Mouse (Mus musculus) kidney, postnatal 25 days (tissue): ENCODE measurements at regions not wholly inside any gene's neighbourhood (a gene's known extent, or its start where the extent isn't known, plus 50 kb on each side); places are given as distances from the start of the nearest gene placed in this dataset.

Experiments
- DNase-seq, 2 experiments: peaks; one replicate each; pipeline ENCODE4 v3.0.0; 2021; ENCODE audit warnings: mixed read lengths in 2 of 2

GRCm38 (mm10) chr5:72245382-72245781, 77.4 kb upstream of the Commd8 start:
- no peak for DNase-seq

DNA sequence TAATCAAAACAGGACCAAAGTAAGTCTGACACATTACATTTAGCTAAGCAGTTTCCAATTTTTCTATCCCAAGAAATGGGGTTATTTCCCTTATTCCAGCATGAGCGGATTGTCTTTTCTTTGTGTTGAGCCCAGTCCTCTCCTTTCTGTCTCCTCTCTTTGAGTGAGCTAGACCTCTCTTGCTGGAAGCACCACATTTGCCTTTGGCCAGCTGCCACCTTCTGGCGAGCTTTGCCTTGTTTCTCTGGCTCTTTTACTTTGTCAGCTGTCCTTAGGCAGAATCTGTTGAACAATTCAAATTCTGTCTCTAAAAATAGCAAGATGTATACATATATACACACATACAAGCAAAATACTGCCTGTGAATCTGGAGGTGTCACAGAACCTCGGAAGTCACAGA, 76.1 kb upstream of the Commd8 start:
- peak; percentile 70 for DNase-seq

GRCm38 (mm10) chr5:72242981-72243380, 75.0 kb upstream of the Commd8 start:
- no peak for DNase-seq

GRCm38 (mm10) chr5:72241451-72241850, 73.5 kb upstream of the Commd8 start:
- no peak for DNase-seq

DNA sequence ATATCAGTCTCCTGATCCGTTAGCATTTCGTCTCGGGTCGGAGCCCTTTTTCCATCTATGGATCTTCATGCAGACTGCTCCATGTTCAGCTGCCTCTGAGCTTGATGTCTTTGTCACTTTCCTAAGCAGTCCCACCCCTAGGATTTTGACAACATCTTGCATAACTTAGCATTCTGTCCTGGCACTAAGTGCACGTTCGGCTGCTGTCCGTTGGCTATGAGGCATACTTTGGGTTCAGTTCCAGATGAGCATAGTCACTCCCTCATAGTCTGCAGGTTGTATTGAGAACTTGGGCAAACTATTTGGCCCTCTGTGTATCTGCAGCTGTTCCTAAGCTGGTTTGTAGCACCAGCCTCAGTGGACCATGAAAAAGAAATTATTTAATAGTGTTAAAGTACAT, 72.3 kb upstream of the Commd8 start:
- no peak for DNase-seq

- no peak for DNase-seq
Measured at GRCm38 (mm10) chr5:72227002-72227401, 59.0 kb upstream of the Commd8 start.

DNA sequence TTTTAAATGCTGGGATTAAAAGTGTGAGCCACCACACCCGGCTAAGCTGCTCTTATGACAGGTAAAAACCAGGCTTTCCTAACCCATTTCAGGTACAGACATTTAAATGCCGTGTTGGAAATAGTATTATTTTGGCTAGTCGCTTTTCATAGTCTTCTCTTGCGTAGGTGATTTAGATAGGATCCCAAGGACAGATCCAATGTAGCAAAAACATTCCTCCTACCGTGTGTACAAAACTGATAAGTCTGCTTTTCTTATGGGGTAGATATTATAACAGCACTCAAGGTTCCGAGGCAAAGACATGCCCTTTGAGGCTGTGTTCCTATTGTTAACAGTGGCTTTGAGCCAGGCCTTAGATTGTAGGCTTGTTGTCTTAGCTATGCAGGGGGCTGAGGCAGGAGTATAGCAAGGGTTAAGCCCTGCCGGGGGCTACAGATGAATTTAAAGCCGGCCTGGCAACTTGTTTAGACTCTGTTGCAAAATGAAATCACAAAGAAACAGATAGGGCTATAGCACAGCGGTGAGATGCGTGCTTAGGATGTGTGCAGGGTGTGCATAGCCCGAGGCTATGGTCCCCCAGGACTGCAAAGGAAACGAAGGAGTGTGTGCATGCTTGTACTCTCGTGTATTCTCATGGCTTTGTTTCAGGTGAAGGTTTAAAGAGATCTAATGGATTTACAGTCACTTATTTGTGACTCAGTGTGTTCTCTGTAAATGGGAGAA, 57.7 kb upstream of the Commd8 start:
- DNase-seq, result no peak

GRCm38 (mm10) chr5:72225056-72225455, 57.1 kb upstream of the Commd8 start:
- DNase-seq, result no peak

GRCm38 (mm10) chr5:72224551-72224966, 56.6 kb upstream of the Commd8 start:
- DNase-seq, result no peak

DNA sequence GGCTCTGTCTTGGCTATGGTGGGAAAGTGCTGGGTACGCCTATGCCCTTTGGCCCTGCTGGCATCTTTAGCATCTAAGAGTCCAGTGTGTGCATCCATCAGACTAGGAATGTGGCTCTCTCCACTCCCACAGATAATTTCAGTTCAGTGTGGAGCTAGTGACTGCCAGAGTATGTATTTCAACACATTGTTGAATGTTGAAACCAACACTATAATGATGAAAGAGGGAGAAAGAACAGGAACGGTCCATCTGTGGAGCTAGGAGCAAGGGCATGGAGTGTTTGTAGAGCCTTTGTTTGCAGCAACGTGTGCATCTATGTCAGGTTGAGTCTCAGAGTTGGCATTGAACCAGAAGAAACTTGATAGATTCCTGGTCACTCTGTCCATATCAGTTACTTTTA, 54.9 kb upstream of the Commd8 start:
- no peak for DNase-seq

DNA sequence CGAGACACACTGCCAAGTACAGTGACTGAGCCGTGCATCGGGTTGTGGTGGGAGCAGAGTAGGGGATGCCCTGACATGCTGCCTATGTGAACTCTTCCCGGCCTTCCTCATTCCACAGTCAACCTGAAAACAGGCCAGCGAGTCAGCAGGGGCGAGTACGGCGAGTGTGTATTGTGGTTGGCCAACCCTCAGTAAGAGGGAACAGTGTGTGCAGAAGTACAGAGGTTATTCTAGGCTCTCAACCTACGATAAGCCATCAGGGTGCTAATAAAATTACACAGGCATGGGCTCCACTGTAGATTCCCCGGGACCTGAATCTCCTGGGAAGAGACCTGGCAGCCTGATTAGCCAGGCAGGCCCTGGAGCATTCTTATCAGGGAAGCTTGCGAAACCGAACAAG, 51.7 kb upstream of the Commd8 start:
- no peak for DNase-seq

GRCm38 (mm10) chr5:72219248-72219647, 51.3 kb upstream of the Commd8 start:
- no peak for DNase-seq
